Mouse (Mus musculus) right cerebral cortex, adult 18-20 months (tissue): ENCODE measurements around the gene Ccnb2.
A peak's percentile ranks its signal among the peaks of the same experiment; 100 is the strongest.

Experiments
- DNase-seq: peaks from one replicate; pipeline ENCODE4 v3.0.0; 2022; ENCODE audit warnings: mixed read lengths

The Ccnb2 gene

GRCm38 (mm10) chr9:70383750-70384149 lies 37.6 kb downstream of the Ccnb2 start:
- no peak for DNase-seq

- DNase-seq, result no peak
Measured at GRCm38 (mm10) chr9:70382091-70382490, 39.3 kb downstream of the Ccnb2 start.

GRCm38 (mm10) chr9:70379502-70380467 lies 41.6 kb downstream of the Ccnb2 start:
- DNase-seq, result no peak

GRCm38 (mm10) chr9:70371638-70372037 lies 49.7 kb downstream of the Ccnb2 start:
- no peak for DNase-seq

GRCm38 (mm10) chr9:70366898-70367297 lies 54.4 kb downstream of the Ccnb2 start:
- peak; percentile 51 for DNase-seq

GRCm38 (mm10) chr9:70365915-70366314 lies 55.4 kb downstream of the Ccnb2 start:
- peak; percentile 33 for DNase-seq

- DNase-seq, result peak; percentile 61
Measured at GRCm38 (mm10) chr9:70364741-70365140, 56.6 kb downstream of the Ccnb2 start.

- DNase-seq, result peak; percentile 67
Measured at GRCm38 (mm10) chr9:70359402-70360131, 61.8 kb downstream of the Ccnb2 start.
